Mouse (Mus musculus) gastrocnemius, adult 2 months (tissue): ENCODE data around the gene Fam229b. TPM values are rescaled to one million over a fixed set of nuclear protein-coding genes. Genes with fewer than 3 reads are reported as not detected.
A peak's percentile ranks its signal among the peaks of the same experiment; 100 is the strongest.

Experiments
- DNase-seq: peaks from one replicate; pipeline ENCODE4 v3.0.0; 2022
- H3K27ac ChIP-seq: fragments of 200-600 bp; 2 replicates; pipeline ENCODE4 v1.8.1; 2022; ENCODE audit warnings: mild to moderate bottlenecking
- H3K4me3 ChIP-seq: fragments of 200-600 bp; 2 replicates; pipeline ENCODE4 v1.8.1; 2022; ENCODE audit warnings: mild to moderate bottlenecking, moderate library complexity
- CTCF ChIP-seq: fragments of 200-600 bp; IDR thresholded peaks from 2 replicates; pipeline ENCODE4 v1.8.1; 2022; ENCODE audit warnings: antibody characterized with exemption, mild to moderate bottlenecking, moderate library complexity
- intact Hi-C: fragments of 180-260 bp; cut with DNase I; formaldehyde crosslinking; loops from one replicate; pipeline ENCODE4 v1.15.1; 2025
- total RNA-seq, 2 experiments: library from RNA; stranded (reverse); gene quantifications; 2 replicates each; pipeline ENCODE4 v1.2.3; 2021

The Fam229b gene
- total RNA-seq, 2 experiments from 2014 or later, result 4.4 to 4.9 TPM

- peak; percentile 61 for DNase-seq
- TF ChIP-seq CTCF, result no peak
- intact Hi-C loops, result no loop called here
Measured at GRCm38 (mm10) chr10:39162666-39163484, 29.2 kb upstream of the Fam229b start.

GRCm38 (mm10) chr10:39161406-39161805 is 27.7 kb upstream of the Fam229b start:
- intact Hi-C loops, result no loop called here

More at GRCm38 (mm10) chr10:39162666-39163484, 29.2 kb upstream of the Fam229b start:
- peak overlapping the region; percentile 53 for H3K4me3 ChIP-seq
- H3K27ac ChIP-seq, result peak overlapping the region; percentile 69

GRCm38 (mm10) chr10:39158306-39158705 is 24.6 kb upstream of the Fam229b start:
- DNase-seq, result no peak
- TF ChIP-seq CTCF, result no peak
- H3K4me3 ChIP-seq, result no peak overlapping the region
- no peak overlapping the region for H3K27ac ChIP-seq
- intact Hi-C loops, result no loop called here

More at GRCm38 (mm10) chr10:39161406-39161805, 27.7 kb upstream of the Fam229b start:
- no peak overlapping the region for H3K27ac ChIP-seq
- TF ChIP-seq CTCF, result no peak
- no peak overlapping the region for H3K4me3 ChIP-seq
- no peak for DNase-seq

- no peak overlapping the region for H3K27ac ChIP-seq
- intact Hi-C loops, result no loop called here
- no peak overlapping the region for H3K4me3 ChIP-seq
- no peak for TF ChIP-seq CTCF
- DNase-seq, result no peak
Measured at GRCm38 (mm10) chr10:39157321-39157720, 23.6 kb upstream of the Fam229b start.

GRCm38 (mm10) chr10:39156719-39157118 is 23.0 kb upstream of the Fam229b start:
- no peak for TF ChIP-seq CTCF
- Histone ChIP-seq H3K27ac (no peak overlapping the region), H3K4me3 (no peak overlapping the region)
- intact Hi-C loops, result no loop called here
- DNase-seq, result no peak

GRCm38 (mm10) chr10:39142216-39142615 is 8.5 kb upstream of the Fam229b start:
- TF ChIP-seq CTCF, result no peak
- intact Hi-C loops, result no loop called here

GRCm38 (mm10) chr10:39141401-39141800 is 7.7 kb upstream of the Fam229b start:
- intact Hi-C loops, result no loop called here
- TF ChIP-seq CTCF, result no peak
- Histone ChIP-seq H3K4me3 (no peak overlapping the region), H3K27ac (no peak overlapping the region)
- DNase-seq, result no peak

More at GRCm38 (mm10) chr10:39142216-39142615, 8.5 kb upstream of the Fam229b start:
- no peak overlapping the region for H3K27ac ChIP-seq
- no peak for DNase-seq
- H3K4me3 ChIP-seq, result no peak overlapping the region

GRCm38 (mm10) chr10:39140843-39141242 is 7.1 kb upstream of the Fam229b start:
- DNase-seq, result no peak
- Histone ChIP-seq H3K27ac (no peak overlapping the region), H3K4me3 (no peak overlapping the region)
- intact Hi-C loops, result no loop called here
- TF ChIP-seq CTCF, result no peak

- intact Hi-C loops, result no loop called here
- H3K4me3 ChIP-seq, result no peak overlapping the region
- no peak overlapping the region for H3K27ac ChIP-seq
- TF ChIP-seq CTCF, result no peak
- DNase-seq, result no peak
Measured at GRCm38 (mm10) chr10:39138761-39139160, 5.0 kb upstream of the Fam229b start.

GRCm38 (mm10) chr10:39137766-39138165 is 4.1 kb upstream of the Fam229b start:
- Histone ChIP-seq H3K4me3 (no peak overlapping the region), H3K27ac (no peak overlapping the region)
- intact Hi-C loops, result no loop called here
- no peak for TF ChIP-seq CTCF
- DNase-seq, result no peak

- H3K27ac ChIP-seq, result no peak overlapping the region
- TF ChIP-seq CTCF, result peak; percentile 33; the same call in 1 of the 2 replicates
- no peak overlapping the region for H3K4me3 ChIP-seq
- intact Hi-C loops, result no loop called here
- DNase-seq, result no peak
Measured at GRCm38 (mm10) chr10:39121412-39121811, 12.3 kb downstream of the Fam229b start.

- no peak overlapping the region for H3K27ac ChIP-seq
- TF ChIP-seq CTCF, result no peak
- no peak for DNase-seq
- no peak overlapping the region for H3K4me3 ChIP-seq
- intact Hi-C loops, result no loop called here
Measured at GRCm38 (mm10) chr10:39109489-39109874, 24.2 kb downstream of the Fam229b start.

- no peak for DNase-seq
Measured at GRCm38 (mm10) chr10:39108837-39109488, 24.8 kb downstream of the Fam229b start.

More at GRCm38 (mm10) chr10:39108837-39109488, 24.8 kb downstream of the Fam229b start:
- no peak overlapping the region for H3K27ac ChIP-seq
- intact Hi-C loops, result no loop called here
- TF ChIP-seq CTCF, result no peak
- no peak overlapping the region for H3K4me3 ChIP-seq
